Mouse (Mus musculus) cerebellum, adult 11-12 months (tissue): ENCODE results near the gene Ifna4.
A peak's percentile ranks its signal among the peaks of the same experiment; 100 is the strongest.
"Not testable (repeated sequence)": the region's sequence is repeated elsewhere in the genome, so short reads cannot be mapped to it uniquely, and the experiment has no call there.

Experiments
- DNase-seq: peaks from one replicate; pipeline ENCODE4 v3.0.0; 2022

The Ifna4 gene

DNA sequence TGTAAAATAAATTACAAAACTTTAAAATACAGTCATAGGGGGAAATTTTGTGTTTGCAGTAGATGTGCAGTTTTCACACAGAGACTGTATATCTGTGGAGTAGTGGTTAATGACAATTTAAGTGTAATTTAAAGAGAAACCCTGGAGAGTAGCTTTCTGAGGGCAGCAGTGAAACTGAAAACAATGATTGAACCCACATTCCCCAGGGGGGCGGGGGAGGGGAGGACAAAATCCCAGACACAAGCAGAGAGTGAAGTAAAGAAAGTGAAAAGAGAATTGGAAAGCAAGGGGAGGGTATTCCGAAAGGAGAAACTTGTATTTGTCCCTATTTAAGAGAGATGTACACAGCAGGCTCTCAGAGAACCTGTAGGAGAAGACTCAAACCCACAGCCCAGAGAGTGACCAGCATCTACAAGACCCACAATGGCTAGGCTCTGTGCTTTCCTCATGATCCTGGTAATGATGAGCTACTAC, at the start of gene Ifna4:
Ifna4 (plus strand) TSS at position 424 of the 474 bp plus-strand sequence.
- DNase-seq = no peak

DNA sequence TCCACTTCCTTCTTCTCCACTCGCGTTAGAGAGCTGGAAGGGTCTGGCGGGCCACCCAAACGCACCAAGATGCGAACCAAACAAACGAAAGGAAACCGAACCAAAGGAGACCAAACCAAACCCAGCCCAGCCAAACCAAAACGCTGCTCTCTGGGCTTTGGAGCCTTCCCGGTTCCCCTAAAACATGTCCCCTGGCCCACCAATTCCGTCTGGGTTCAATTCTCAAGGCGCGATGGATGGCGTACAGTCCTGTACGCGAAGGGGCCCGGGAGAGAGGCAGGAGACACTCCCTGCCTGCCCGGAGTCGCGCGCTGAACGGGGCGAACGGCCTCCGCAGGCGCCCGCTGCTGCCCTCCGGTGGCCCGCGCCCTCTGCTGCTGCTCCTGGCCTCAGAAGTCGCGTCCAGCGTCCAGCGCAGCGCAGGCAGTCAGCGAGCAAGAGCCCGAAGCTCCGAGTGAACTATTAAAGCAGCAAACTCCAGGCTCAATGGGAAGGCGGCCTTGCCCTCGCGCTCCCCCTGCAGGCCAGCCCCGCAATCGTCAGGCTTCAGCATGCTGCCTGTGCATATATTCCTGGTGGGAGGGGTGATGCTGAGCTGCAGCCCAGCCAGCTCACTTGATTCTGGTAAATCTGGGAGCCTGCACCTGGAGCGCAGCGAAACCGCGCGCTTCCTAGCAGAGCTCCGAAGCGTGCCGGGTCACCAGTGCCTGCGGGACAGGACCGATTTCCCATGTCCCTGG, 47.6 kb upstream of the Ifna4 start, which contains the start of gene Gm13275:
Gm13275 (plus strand) TSS at position 552 of the 740 bp plus-strand sequence.
- DNase-seq = peak; percentile 76

DNA sequence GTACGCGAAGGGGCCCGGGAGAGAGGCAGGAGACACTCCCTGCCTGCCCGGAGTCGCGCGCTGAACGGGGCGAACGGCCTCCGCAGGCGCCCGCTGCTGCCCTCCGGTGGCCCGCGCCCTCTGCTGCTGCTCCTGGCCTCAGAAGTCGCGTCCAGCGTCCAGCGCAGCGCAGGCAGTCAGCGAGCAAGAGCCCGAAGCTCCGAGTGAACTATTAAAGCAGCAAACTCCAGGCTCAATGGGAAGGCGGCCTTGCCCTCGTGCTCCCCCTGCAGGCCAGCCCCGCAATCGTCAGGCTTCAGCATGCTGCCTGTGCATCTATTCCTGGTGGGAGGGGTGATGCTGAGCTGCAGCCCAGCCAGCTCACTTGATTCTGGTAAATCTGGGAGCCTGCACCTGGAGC, 44.6 kb upstream of the Ifna4 start, which contains the start of gene Gm13279:
Gm13279 (plus strand) TSS at position 301 of the 400 bp plus-strand sequence.
- DNase-seq = not testable (repeated sequence)

DNA sequence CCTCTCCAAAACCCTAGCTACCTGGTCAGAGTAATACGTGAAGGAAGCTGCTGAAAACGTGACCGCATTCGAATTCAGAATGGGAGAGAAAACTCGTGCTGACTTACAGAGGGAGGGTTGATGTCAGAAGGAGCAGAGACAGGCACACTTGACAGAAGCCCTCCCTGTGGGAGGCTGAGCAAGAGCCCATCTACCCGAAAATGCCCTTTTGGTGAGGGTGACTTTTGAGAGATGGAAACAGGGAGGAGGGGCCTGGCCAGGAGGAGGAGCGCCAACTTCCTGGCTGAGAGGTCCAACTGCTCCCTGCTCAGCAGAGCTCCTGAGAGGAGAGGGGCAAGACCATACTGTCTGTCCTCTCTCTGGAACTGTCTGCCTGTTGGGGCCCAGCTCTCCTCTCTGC, 42.3 kb upstream of the Ifna4 start, which contains the start of gene Gm13285:
Gm13285 (plus strand) TSS at position 301 of the 400 bp plus-strand sequence.
- not testable (repeated sequence) for DNase-seq

DNA sequence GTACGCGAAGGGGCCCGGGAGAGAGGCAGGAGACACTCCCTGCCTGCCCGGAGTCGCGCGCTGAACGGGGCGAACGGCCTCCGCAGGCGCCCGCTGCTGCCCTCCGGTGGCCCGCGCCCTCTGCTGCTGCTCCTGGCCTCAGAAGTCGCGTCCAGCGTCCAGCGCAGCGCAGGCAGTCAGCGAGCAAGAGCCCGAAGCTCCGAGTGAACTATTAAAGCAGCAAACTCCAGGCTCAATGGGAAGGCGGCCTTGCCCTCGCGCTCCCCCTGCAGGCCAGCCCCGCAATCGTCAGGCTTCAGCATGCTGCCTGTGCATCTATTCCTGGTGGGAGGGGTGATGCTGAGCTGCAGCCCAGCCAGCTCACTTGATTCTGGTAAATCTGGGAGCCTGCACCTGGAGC, 38.7 kb upstream of the Ifna4 start, which contains the start of gene Gm13287:
Gm13287 (plus strand) TSS at position 301 of the 400 bp plus-strand sequence.
- not testable (repeated sequence) for DNase-seq

DNA sequence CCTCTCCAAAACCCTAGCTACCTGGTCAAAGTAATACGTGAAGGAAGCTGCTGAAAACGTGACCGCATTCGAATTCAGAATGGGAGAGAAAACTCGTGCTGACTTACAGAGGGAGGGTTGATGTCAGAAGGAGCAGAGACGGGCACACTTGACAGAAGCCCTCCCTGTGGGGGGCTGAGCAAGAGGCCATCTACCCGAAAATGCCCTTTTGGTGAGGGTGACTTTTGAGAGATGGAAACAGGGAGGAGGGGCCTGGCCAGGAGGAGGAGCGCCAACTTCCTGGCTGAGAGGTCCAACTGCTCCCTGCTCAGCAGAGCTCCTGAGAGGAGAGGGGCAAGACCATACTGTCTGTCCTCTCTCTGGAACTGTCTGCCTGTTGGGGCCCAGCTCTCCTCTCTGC, 36.4 kb upstream of the Ifna4 start, which contains the start of gene Gm13288:
Gm13288 (plus strand) TSS at position 301 of the 400 bp plus-strand sequence.
- not testable (repeated sequence) for DNase-seq

- peak; percentile 39 for DNase-seq
Measured at GRCm38 (mm10) chr4:88805761-88806160, 35.9 kb upstream of the Ifna4 start.

- no peak for DNase-seq
Measured at GRCm38 (mm10) chr4:88815928-88816327, 25.7 kb upstream of the Ifna4 start, which contains the start of gene Ifna7. Gene Ifna7, plus strand, starts transcription at chr4:88816228.

DNA sequence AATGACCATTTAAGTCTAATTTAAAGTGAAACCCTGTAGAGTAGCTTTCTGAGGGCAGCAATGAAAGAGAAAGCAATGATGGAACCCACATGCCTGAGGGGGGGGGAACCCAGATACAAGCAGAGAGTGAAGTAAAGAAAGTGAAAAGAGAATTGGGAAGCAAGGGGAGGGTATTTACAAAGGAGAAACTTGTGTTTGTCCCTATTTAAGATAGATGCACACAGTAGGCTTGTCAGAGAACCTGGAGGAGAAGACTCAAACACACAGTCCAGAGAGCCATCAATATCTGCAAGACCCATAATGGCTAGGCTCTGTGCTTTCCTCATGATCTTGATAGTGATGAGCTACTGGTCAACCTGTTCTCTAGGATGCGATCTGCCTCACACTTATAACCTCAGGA, 22.0 kb upstream of the Ifna4 start, which contains the start of gene Ifna11:
Ifna11 (plus strand) TSS at position 301 of the 400 bp plus-strand sequence.
- no peak for DNase-seq

DNA sequence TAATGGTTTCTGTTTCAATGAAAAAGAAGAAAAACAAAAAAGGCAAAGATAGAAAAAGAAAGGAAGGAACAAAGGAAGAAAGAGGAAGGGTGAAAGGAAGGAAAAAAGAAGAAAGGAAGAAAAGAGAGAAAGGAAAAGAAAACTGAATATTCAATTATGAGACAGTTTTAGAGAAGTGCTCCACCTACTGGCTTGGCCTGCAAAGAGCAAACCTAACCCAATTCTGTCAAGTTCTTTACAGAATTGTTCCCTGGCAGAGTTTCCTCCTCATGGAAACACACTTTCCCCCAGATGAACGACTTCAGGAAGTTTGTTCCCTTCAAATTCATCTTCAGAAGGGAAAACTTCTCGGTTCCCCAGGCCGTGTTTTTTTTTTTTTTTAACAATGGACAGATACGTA, 18.7 kb upstream of the Ifna4 start:
- DNase-seq = no peak

- not testable (repeated sequence) for DNase-seq
Measured at GRCm38 (mm10) chr4:88827116-88827515, 14.5 kb upstream of the Ifna4 start, which contains the start of gene Ifna6. Gene Ifna6, plus strand, starts transcription at chr4:88827416.

GRCm38 (mm10) chr4:88830523-88830922, 11.1 kb upstream of the Ifna4 start:
- DNase-seq = no peak

GRCm38 (mm10) chr4:88835225-88835624, 6.4 kb upstream of the Ifna4 start, which contains the start of gene Ifna5:
Gene Ifna5, plus strand, starts transcription at chr4:88835525.
- DNase-seq = not testable (repeated sequence)

DNA sequence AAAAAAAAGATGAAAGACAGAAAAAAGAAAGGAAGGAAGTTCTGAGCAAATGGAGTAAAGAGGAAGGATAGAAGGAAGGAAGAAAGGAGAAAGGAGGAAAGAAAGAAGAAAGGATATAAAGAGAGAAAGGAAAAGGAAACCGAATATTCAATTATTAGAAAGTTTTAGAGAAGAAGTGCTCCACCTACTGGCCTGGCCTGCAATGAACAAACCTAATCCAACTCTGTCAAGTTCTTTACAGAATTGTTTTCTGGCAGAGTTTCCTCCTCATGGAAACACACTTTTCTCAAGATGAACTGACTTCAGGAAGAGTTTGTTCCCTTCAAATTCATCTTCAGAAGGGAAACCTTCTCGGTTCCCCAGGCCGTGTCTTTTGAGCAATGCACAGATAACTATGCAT, 2.8 kb upstream of the Ifna4 start:
- no peak for DNase-seq

GRCm38 (mm10) chr4:88840058-88840457, 1.6 kb upstream of the Ifna4 start:
- no peak for DNase-seq

- no peak for DNase-seq
Measured at GRCm38 (mm10) chr4:88845334-88845733, 3.7 kb downstream of the Ifna4 start.

DNA sequence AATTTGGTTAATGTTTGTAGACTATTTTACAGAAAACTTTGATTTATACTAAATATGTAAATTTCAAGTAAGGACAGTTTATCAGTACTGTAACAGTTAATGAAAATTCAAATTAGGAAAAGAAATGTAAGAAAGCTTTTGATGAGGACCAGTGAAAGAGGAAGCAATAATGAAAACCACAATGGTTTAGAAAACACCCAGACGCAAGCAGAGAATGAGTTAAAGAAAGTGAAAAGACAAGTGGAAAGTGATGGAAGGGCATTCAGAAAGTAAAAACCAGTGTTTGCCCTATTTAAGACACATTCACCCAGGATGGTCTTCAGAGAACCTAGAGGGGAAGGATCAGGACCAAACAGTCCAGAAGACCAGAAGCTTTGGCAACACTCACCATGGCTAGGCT, 8.0 kb downstream of the Ifna4 start, which contains the start of gene Ifna1:
Ifna1 (plus strand) TSS at position 390 of the 400 bp plus-strand sequence.
- DNase-seq = no peak

- DNase-seq = no peak
Measured at GRCm38 (mm10) chr4:88851026-88851763, 9.5 kb downstream of the Ifna4 start.

DNA sequence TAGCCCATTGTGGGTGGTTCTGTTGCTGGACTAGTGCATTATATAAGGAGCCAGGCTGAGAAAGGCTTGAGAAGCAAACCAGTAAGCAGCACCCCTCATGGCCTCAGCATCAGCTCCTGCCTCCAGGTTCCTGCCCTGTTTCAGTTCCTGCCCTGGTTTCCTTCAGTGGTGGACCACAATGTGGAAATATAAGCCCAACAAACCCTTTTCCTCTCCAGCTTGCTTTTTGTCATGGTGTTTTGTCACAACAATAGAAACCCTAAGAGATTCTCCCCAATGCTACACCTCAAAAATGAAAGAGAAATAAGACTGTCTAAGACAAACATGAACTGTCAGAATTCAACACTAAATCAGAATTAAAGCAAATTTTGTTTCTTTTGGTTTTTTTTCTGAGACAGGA, 17.6 kb downstream of the Ifna4 start:
- no peak for DNase-seq

GRCm38 (mm10) chr4:88863309-88863708, 21.6 kb downstream of the Ifna4 start:
- no peak for DNase-seq

DNA sequence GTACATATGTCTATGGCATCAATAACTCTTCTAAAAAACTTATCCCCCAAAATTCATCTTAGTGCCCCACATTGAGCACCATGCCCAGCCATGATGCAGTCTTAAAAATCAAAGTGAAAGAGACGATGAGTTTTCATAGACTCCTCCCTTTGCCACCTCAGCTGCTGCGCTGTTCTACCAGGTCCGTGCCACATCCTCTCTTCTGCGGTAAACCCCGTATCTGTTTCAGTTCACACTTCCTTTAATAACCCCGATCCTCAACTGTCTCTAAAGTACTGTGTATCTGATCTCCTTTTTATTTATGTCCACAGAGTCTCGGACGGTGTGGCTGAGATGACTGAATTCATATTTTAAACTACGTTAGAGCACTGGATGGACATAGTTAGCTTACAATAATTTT, 22.9 kb downstream of the Ifna4 start:
- DNase-seq = no peak

DNA sequence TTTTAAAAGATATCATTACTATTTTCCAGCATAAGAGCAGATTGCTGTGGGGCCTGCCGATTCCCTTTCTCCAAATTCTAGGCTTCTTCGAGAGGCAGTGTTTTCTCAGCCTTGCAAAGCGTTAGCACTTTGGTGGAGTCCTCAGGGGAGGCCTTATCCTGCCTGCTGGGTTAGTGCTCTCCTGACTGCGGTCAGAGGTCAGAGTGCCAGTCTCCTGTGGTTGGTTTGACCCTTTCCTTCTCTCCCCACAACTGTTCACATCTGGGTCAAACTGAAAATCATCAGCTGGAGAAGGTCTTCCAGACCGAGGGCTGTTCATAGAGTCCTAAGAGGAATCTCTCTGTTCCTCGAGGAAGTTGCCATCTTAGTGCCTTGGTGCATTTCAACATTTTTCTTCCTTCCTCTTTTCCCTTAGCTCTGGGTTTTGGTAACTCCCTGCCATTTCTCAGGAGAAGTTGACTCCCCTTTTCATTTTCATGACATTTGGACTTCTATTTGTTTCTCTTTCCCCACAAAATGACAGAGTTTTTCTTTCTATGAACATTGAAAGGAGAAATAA, 23.4 kb downstream of the Ifna4 start:
- no peak for DNase-seq
